Mouse (Mus musculus): ENCODE data around the gene Eva1c. TPM values are rescaled to one million over a fixed set of nuclear protein-coding genes. Genes with fewer than 3 reads are reported as not detected.

The Eva1c gene
- total and polyA plus RNA-seq, 3 experiments, result not detected

- H3K27me3 ChIP-seq (replicated peaks), result peaks cover 15% of the 10 kb centered on the region
- no peaks in the 10 kb centered on the region for H3K79me2 ChIP-seq (replicated peaks; ENCODE audit: control insufficient read depth, extremely low read depth, insufficient read depth, poor library complexity, severe bottlenecking)
- H3K27ac ChIP-seq (ENCODE audit: insufficient read depth, low read depth), result no peak overlapping the region
- H3K4me1 ChIP-seq (ENCODE audit: control insufficient read depth in 1 of 2, insufficient read depth in 2 of 2), result no peaks in the 10 kb centered on the region
- H3K4me3 ChIP-seq (replicated peaks in 1 of 3; ENCODE audit: low read depth in 2 of 3, low read length in 2 of 3, poor library complexity in 1 of 3), result no peak overlapping the region
- TF ChIP-seq BHLHE40 (IDR thresholded peaks at IDR 0.05; ENCODE audit: low read depth, low read length), result no peak
- TF ChIP-seq E2F4 (IDR thresholded peaks at IDR 0.05; ENCODE audit: insufficient replicate concordance, low read depth, low read length), result no peak
- no peak for TF ChIP-seq MAX (IDR thresholded peaks at IDR 0.05; ENCODE audit: low read length)
- no peak for TF ChIP-seq ZC3H11A (IDR thresholded peaks at IDR 0.05; ENCODE audit: low read depth, low read length)
- no peak for TF ChIP-seq HCFC1 (IDR thresholded peaks at IDR 0.05; ENCODE audit: low read depth, low read length)
- no peak for TF ChIP-seq MXI1 (IDR thresholded peaks at IDR 0.05; ENCODE audit: low read depth, low read length)
- no peak for TF ChIP-seq RAD21 (IDR thresholded peaks at IDR 0.05; ENCODE audit: low read depth, low read length)
- TF ChIP-seq JUND (conservative IDR thresholded peaks at IDR 0.05; ENCODE audit: low read depth, low read length), result no peak
- TF ChIP-seq MAZ (IDR thresholded peaks at IDR 0.05; ENCODE audit: low read depth, low read length), result no peak
- no peak overlapping the region for H3K4me2 ChIP-seq (ENCODE audit: insufficient read depth, low read depth, poor library complexity, severe bottlenecking)
- in situ Hi-C loops (cut with MboI; ENCODE audit: low pct_ligation_motif_present, low pct_unique_long_range_greater_than_20kb, low sequenced_read_pairs), result no loop called here
- H3K9ac ChIP-seq (ENCODE audit: insufficient read depth, low read depth), result no peak overlapping the region
- peaks cover 10% of the 10 kb centered on the region for H3K9me3 ChIP-seq (replicated peaks; ENCODE audit: low read length)
- dilution Hi-C loops (cut with MboI; ENCODE audit: extremely low pct_ligation_motif_present, extremely low pct_unique_long_range_greater_than_20kb, low sequenced_read_pairs), result no loop called here
- H3K36me3 ChIP-seq (replicated peaks in 1 of 2; ENCODE audit: control insufficient read depth in 1 of 2, insufficient read depth in 1 of 2, low read length in 1 of 2), result no peaks in the 10 kb centered on the region
- no peak for DNase-seq (ENCODE audit: extremely low read depth)
Measured at GRCm38 (mm10) chr16:90830686-90831439, 4.3 kb downstream of the Eva1c start.

GRCm38 (mm10) chr16:90831676-90832075 is 5.2 kb downstream of the Eva1c start:
- Histone ChIP-seq H3K9me3 (replicated peaks; ENCODE audit: low read length) (peaks cover 10% of the 10 kb centered on the region), H3K27ac (ENCODE audit: insufficient read depth, low read depth) (no peak overlapping the region), H3K27me3 (replicated peaks) (peaks cover 17% of the 10 kb centered on the region), H3K4me2 (ENCODE audit: insufficient read depth, low read depth, poor library complexity, severe bottlenecking) (no peak overlapping the region), H3K79me2 (replicated peaks; ENCODE audit: control insufficient read depth, extremely low read depth, insufficient read depth, poor library complexity, severe bottlenecking) (no peaks in the 10 kb centered on the region), H3K4me1 (ENCODE audit: control insufficient read depth in 1 of 2, insufficient read depth in 2 of 2) (no peaks in the 10 kb centered on the region), H3K36me3 (replicated peaks in 1 of 2; ENCODE audit: control insufficient read depth in 1 of 2, insufficient read depth in 1 of 2, low read length in 1 of 2) (no peaks in the 10 kb centered on the region), H3K4me3 (replicated peaks in 1 of 3; ENCODE audit: low read depth in 2 of 3, low read length in 2 of 3, poor library complexity in 1 of 3) (no peak overlapping the region), H3K9ac (ENCODE audit: insufficient read depth, low read depth) (no peak overlapping the region)
- in situ Hi-C loops (cut with MboI; ENCODE audit: low pct_ligation_motif_present, low pct_unique_long_range_greater_than_20kb, low sequenced_read_pairs) (no loop called here), dilution Hi-C loops (cut with MboI; ENCODE audit: extremely low pct_ligation_motif_present, extremely low pct_unique_long_range_greater_than_20kb, low sequenced_read_pairs) (no loop called here)
- no peak for TF ChIP-seq TCF12 (IDR thresholded peaks at IDR 0.05; ENCODE audit: low read depth, low read length)
- no peak for TF ChIP-seq CTCF (conservative IDR thresholded peaks at IDR 0.05 in 1 of 2, IDR thresholded peaks at IDR 0.05 in 1 of 2; ENCODE audit: low read depth in 2 of 2, low read length in 2 of 2)
- TF ChIP-seq KAT2A (IDR thresholded peaks at IDR 0.05; ENCODE audit: insufficient replicate concordance, low read length), result no peak
- TF ChIP-seq TBP (conservative IDR thresholded peaks at IDR 0.05; ENCODE audit: low read depth, low read length), result no peak
- TF ChIP-seq HCFC1 (IDR thresholded peaks at IDR 0.05; ENCODE audit: low read depth, low read length), result no peak
- TF ChIP-seq ZKSCAN1 (IDR thresholded peaks at IDR 0.05; ENCODE audit: borderline replicate concordance, low read depth, low read length), result no peak
- TF ChIP-seq BHLHE40 (IDR thresholded peaks at IDR 0.05; ENCODE audit: low read depth, low read length), result no peak
- DNase-seq (ENCODE audit: extremely low read depth), result no peak
